Mouse (Mus musculus) C2C12 (cell line): ENCODE results near the gene Fopnl. TPM values are rescaled to one million over a fixed set of nuclear protein-coding genes. Genes with fewer than 3 reads are reported as not detected.

ENCODE experiments used
- H3K27me3 ChIP-seq: one replicate; pipeline ENCODE4 v1.6.1; 2011; ENCODE audit not compliant: control insufficient read depth, insufficient read depth, insufficient read length
- H3K36me3 ChIP-seq: one replicate; pipeline ENCODE4 v1.6.1; 2011; ENCODE audit not compliant: control insufficient read depth, insufficient read depth
- H3K4me3 ChIP-seq: one replicate; pipeline ENCODE4 v1.5.1; 2011; ENCODE audit warnings: mild to moderate bottlenecking, control low read depth; ENCODE audit not compliant: poor library complexity, insufficient read depth, severe bottlenecking
- H3K79me2 ChIP-seq: one replicate; pipeline ENCODE4 v1.6.1; 2011; ENCODE audit not compliant: control insufficient read depth, insufficient read depth
- H3K79me3 ChIP-seq: one replicate; pipeline ENCODE4 v1.6.1; 2011; ENCODE audit warnings: low read depth, control low read depth
- H3ac ChIP-seq: one replicate; pipeline ENCODE3; 2011; ENCODE audit warnings: low read depth; ENCODE audit not compliant: control insufficient read depth, insufficient read length
- CEBPB ChIP-seq: IDR thresholded peaks from one replicate; pipeline ENCODE4 v1.6.1; 2011; ENCODE audit warnings: low read depth, mild to moderate bottlenecking, control low read depth, moderate library complexity
- CTCF ChIP-seq: IDR thresholded peaks from one replicate; pipeline ENCODE4 v1.5.1; 2011; ENCODE audit not compliant: control insufficient read depth, insufficient read depth, insufficient read length
- FOSL1 ChIP-seq: IDR thresholded peaks from one replicate; pipeline ENCODE4 v1.8.0; 2011; ENCODE audit warnings: mild to moderate bottlenecking, low read length; ENCODE audit not compliant: poor library complexity, insufficient read depth, severe bottlenecking
- MAX ChIP-seq: IDR thresholded peaks from one replicate; pipeline ENCODE4 v1.6.1; 2011; ENCODE audit warnings: mild to moderate bottlenecking, control low read depth
- MYOD1 ChIP-seq: IDR thresholded peaks from one replicate; pipeline ENCODE4 v1.6.1; 2011; ENCODE audit warnings: low read depth; ENCODE audit not compliant: control insufficient read depth, insufficient read length
- MYOG ChIP-seq: IDR thresholded peaks from one replicate; pipeline ENCODE4 v1.6.1; 2011; ENCODE audit not compliant: control insufficient read depth, insufficient read length; ENCODE audit errors: extremely low read depth
- USF1 ChIP-seq: IDR thresholded peaks from one replicate; pipeline ENCODE4 v1.6.1; 2011; ENCODE audit warnings: low read depth, mild to moderate bottlenecking, control low read depth, moderate library complexity
- polyA plus RNA-seq: library from polyadenylated mRNA; unstranded; fragments of >200 nt; fragmentation: generic; extraction: Trizol; gene quantifications from one replicate; pipeline ENCODE4 v1.2.1, GENCODE M21; 2012; ENCODE audit warnings: missing spikeins

The Fopnl gene
- polyA plus RNA-seq, 1 experiment: 34.2 TPM

GRCm38 (mm10) chr16:14304791-14305190 is 12.4 kb downstream of the Fopnl start:
- Histone ChIP-seq H3K79me2 (peaks cover 23% of the 10 kb centered on the region), H3K27me3 (no peaks in the 10 kb centered on the region), H3K4me3 (no peak overlapping the region), H3K79me3 (peaks cover 1% of the 10 kb centered on the region), H3K36me3 (peaks cover 50% of the 10 kb centered on the region), H3ac (no peak overlapping the region)
- TF ChIP-seq FOSL1: no peak
- TF ChIP-seq MYOG: no peak
- no peak for TF ChIP-seq CEBPB
- no peak for TF ChIP-seq USF1
- no peak for TF ChIP-seq MAX
- no peak for TF ChIP-seq MYOD1
- no peak for TF ChIP-seq CTCF

GRCm38 (mm10) chr16:14303676-14304075 is 13.5 kb downstream of the Fopnl start:
- Histone ChIP-seq H3K4me3 (no peak overlapping the region), H3K36me3 (peaks cover 51% of the 10 kb centered on the region), H3ac (no peak overlapping the region), H3K79me2 (peaks cover 22% of the 10 kb centered on the region), H3K79me3 (peaks cover 1% of the 10 kb centered on the region), H3K27me3 (no peaks in the 10 kb centered on the region)
- TF ChIP-seq MAX: no peak
- TF ChIP-seq CTCF: no peak
- no peak for TF ChIP-seq MYOG
- TF ChIP-seq CEBPB: no peak
- TF ChIP-seq USF1: no peak
- TF ChIP-seq MYOD1: no peak
- no peak for TF ChIP-seq FOSL1

- H3ac ChIP-seq: no peak overlapping the region
- TF ChIP-seq USF1: no peak
- no peak for TF ChIP-seq MAX
- peaks cover 51% of the 10 kb centered on the region for H3K36me3 ChIP-seq
- H3K79me3 ChIP-seq: peaks cover 1% of the 10 kb centered on the region
- no peak overlapping the region for H3K4me3 ChIP-seq
- peaks cover 17% of the 10 kb centered on the region for H3K79me2 ChIP-seq
- H3K27me3 ChIP-seq: no peaks in the 10 kb centered on the region
These were observed 14.1 kb downstream of the Fopnl start for GRCm38 (mm10) chr16:14303148-14303547.

- H3K36me3 ChIP-seq: peaks cover 38% of the 10 kb centered on the region
- no peaks in the 10 kb centered on the region for H3K79me3 ChIP-seq
- no peak overlapping the region for H3ac ChIP-seq
- H3K79me2 ChIP-seq: no peaks in the 10 kb centered on the region
- TF ChIP-seq CEBPB (no peak), CTCF (no peak), MYOG (no peak), MAX (no peak), MYOD1 (no peak), USF1 (no peak), FOSL1 (no peak)
- no peaks in the 10 kb centered on the region for H3K27me3 ChIP-seq
- H3K4me3 ChIP-seq: no peak overlapping the region
These were observed 18.7 kb downstream of the Fopnl start for GRCm38 (mm10) chr16:14298461-14298860.

- H3K79me3 ChIP-seq: no peaks in the 10 kb centered on the region
- no peaks in the 10 kb centered on the region for H3K79me2 ChIP-seq
- no peak overlapping the region for H3K4me3 ChIP-seq
- H3K36me3 ChIP-seq: peaks cover 31% of the 10 kb centered on the region
- no peaks in the 10 kb centered on the region for H3K27me3 ChIP-seq
- no peak for TF ChIP-seq CEBPB
- TF ChIP-seq MAX: no peak
- TF ChIP-seq CTCF: no peak
- no peak for TF ChIP-seq FOSL1
- TF ChIP-seq MYOD1: no peak
- TF ChIP-seq MYOG: no peak
- TF ChIP-seq USF1: no peak
- no peak overlapping the region for H3ac ChIP-seq
These were observed 19.5 kb downstream of the Fopnl start for GRCm38 (mm10) chr16:14297746-14298145.

- TF ChIP-seq CEBPB (no peak), MYOG (no peak)
- H3K27me3 ChIP-seq: no peaks in the 10 kb centered on the region
- H3K4me3 ChIP-seq: no peak overlapping the region
- no peaks in the 10 kb centered on the region for H3K79me2 ChIP-seq
- no peaks in the 10 kb centered on the region for H3K79me3 ChIP-seq
- peaks cover 31% of the 10 kb centered on the region for H3K36me3 ChIP-seq
- no peak overlapping the region for H3ac ChIP-seq
These were observed 20.1 kb downstream of the Fopnl start for GRCm38 (mm10) chr16:14297137-14297536.
